Mouse (Mus musculus) bone marrow macrophage, adult 2 months (primary cell): ENCODE data around the gene Gm49380. TPM values are rescaled to one million over a fixed set of nuclear protein-coding genes. Genes with fewer than 3 reads are reported as not detected.
A peak's percentile ranks its signal among the peaks of the same experiment; 100 is the strongest.

ENCODE experiments used
- H3K27ac ChIP-seq: 2 replicates; pipeline ENCODE4 v1.5.1; 2012; ENCODE audit warnings: low read depth, low read length; ENCODE audit not compliant: insufficient read depth
- H3K4me1 ChIP-seq: 2 replicates; pipeline ENCODE4 v1.6.1; 2012; ENCODE audit warnings: low read length; ENCODE audit not compliant: control insufficient read depth, insufficient read depth
- H3K4me3 ChIP-seq: 2 replicates; pipeline ENCODE4 v1.5.1; 2012; ENCODE audit warnings: mild to moderate bottlenecking, low read length, moderate library complexity; ENCODE audit not compliant: insufficient read depth
- CTCF ChIP-seq: IDR thresholded peaks from 2 replicates; pipeline ENCODE4 v1.5.1; 2012; ENCODE audit warnings: low read depth, mild to moderate bottlenecking, low read length, moderate library complexity
- POLR2A ChIP-seq: IDR thresholded peaks from 2 replicates; pipeline ENCODE4 v1.6.1; 2012; ENCODE audit warnings: mild to moderate bottlenecking, low read depth, low read length, borderline replicate concordance
- polyA plus RNA-seq: library from polyadenylated mRNA; stranded (reverse); fragments of >200 nt; gene quantifications from 2 replicates; pipeline ENCODE4 v1.2.4, GENCODE M21; 2012; ENCODE audit not compliant: missing spikeins, insufficient read depth, insufficient read length

Gm49380 gene
- polyA plus RNA-seq, 1 experiment: not detected

DNA sequence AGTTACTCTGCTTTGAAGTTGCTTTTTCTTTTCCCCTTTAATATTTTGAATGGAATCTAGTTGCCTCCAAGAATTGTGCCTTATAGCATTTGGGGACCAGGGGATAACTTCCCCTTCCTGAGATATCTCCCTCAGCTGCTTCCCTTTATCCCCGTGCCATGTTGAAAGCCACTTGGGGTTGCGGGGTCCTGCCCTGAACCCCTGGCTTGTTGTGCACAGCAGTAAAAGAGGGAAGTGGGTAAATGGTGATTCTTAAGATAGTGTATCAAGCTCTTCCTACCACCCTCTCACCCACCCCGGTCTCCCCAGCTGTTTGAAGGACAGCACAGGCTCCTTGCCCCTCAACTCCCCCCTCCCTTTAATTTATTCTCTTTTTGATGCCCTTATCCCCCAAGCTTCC lies 18.6 kb downstream of the Gm49380 start:
- no peak overlapping the region for H3K4me3 ChIP-seq
- no peak overlapping the region for H3K27ac ChIP-seq
- H3K4me1 ChIP-seq: peaks cover 19% of the 10 kb centered on the region
- TF ChIP-seq CTCF (no peak), POLR2A (no peak)

DNA sequence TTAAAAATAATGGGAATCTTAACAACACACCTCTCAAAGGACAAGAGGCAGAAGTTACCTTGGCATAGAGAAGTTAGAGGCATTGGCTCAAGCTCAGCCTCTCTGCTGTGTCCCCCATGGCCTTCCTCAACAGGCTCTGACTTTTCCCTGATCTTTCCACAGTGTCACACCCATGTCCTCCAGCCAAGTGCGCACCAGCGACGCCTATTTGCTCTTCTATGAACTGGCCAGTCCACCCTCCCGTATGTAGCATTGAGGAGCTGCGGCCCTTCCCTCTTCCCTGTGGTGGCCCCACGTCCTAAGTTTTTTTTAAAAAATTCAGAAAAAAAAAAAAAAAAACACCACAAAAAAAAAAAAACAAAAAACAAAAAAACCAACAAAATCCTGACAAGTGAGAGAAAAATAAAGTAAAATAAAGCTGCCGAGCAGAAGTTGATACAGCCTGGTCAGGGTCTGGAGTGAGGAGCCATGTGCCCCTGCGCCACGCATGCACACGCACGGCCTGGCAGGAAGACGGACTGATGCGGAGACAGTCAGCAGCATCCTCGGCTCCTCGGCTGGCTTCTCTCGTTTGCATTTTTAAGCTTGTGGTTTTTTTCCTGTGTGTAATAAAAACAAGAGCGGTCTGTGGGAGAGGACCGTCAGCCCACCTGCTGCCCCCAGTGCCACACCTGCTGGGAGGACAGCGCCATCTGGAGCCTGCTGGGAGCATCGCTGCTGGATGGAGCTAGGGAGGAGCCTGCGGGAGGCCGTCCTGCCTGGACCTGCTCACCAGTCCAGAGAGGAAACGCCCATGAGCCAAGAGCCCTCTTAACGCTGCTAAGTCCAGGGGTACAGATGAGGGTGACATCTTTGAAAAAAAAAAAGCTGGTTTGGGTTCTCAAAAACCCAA lies 19.4 kb downstream of the Gm49380 start:
- TF ChIP-seq CTCF (peak; percentile 42), POLR2A (no peak)
- H3K4me3 ChIP-seq: no peak overlapping the region

DNA sequence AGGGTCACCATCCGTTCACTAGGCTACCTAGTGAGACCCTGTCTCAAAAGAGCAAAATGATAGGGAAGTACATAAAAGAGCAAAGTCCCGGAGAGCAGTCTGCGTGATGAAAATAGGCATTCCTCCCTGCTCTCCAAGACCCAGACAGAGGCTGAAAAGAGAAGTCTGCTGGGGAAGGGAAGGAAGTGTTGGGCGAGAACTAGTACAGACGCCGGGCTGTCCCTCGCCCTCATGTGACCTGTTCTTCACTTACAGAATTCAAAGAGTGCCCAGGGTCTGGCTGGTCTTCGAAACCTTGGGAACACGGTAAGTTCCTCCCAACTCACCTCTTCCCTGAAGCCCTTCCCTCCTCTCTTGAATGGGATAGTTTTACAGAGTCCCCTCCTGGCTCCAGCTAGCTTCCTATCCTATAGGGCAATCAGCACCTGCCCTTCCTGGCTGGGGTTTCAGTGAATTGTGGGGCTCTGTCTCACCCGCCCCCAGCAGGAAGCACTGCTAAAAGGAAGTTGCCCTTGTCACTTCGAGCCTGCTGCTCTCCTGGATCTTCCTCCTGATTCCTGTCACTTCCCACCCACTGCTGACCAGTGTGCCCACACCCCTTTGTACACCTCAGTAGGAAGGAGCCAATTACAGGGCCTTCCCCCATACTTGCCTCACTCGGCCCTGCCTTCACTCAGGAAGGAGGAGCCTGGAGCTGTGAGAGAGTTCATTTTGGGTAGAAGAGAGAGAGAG lies 24.3 kb downstream of the Gm49380 start:
- Histone ChIP-seq H3K4me3 (peak overlapping the region; percentile 49), H3K4me1 (peaks cover 24% of the 10 kb centered on the region), H3K27ac (peak overlapping the region; percentile 96)
- TF ChIP-seq POLR2A (no peak), CTCF (no peak)

More for the DNA sequence above, 19.4 kb downstream of the Gm49380 start:
- Histone ChIP-seq H3K4me1 (peaks cover 23% of the 10 kb centered on the region), H3K27ac (no peak overlapping the region)

GRCm38 (mm10) chr9:44087761-44088455 lies 25.4 kb downstream of the Gm49380 start:
- TF ChIP-seq POLR2A: no peak
- TF ChIP-seq CTCF: no peak
- peaks cover 31% of the 10 kb centered on the region for H3K4me1 ChIP-seq
- H3K27ac ChIP-seq: no peak overlapping the region
- peak overlapping the region; percentile 1; the same call in 1 of the 2 replicates for H3K4me3 ChIP-seq

GRCm38 (mm10) chr9:44086960-44087359 lies 26.3 kb downstream of the Gm49380 start:
- no peak overlapping the region for H3K27ac ChIP-seq
- no peak overlapping the region for H3K4me3 ChIP-seq
- TF ChIP-seq POLR2A: no peak
- TF ChIP-seq CTCF: no peak
- peaks cover 38% of the 10 kb centered on the region for H3K4me1 ChIP-seq

DNA sequence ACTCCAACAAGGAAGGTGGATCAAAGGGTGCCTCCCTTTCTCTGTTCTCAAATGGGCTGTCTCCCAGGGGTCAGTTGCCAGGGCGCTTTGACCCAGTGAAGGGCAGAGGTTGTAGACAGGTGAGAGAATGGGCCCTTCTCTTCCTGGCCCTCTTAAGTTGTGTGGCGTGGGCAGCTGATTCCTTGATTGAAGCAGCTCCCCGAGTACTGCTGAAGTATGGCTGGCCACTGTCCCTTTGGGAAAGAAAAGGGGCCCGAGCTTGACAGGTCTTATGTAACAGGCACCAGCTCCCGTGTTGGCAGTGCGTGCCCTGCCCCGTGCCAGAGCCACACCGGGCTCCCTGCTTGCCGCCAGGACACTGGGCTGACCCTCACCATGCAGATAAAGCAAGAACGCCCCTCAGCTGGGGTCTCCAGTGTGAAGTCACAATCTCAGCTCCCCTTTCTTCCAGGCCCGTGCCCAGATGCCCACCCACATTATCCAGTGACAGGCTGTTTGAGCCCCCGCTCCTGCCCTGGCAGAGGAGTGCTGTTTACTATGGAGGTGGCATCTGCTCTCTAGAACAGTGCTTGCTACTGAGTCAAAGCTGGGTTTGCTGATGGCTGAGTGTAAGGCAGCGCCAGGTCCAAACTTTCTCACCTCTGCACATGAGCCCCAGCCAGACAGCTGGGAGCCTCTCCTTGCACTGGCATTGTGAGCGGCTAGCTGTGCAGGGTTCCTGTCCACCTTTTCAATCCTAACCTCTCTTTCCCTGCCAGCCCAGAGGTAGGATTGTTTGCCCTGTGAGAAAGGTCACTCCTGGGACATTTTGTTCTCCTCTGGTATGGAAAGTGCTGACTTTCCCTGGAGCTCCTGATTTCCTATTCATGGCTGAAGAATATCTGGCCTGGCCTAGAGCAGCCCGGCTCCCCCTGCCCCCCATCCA lies 27.3 kb downstream of the Gm49380 start:
- TF ChIP-seq POLR2A (no peak), CTCF (no peak)
- Histone ChIP-seq H3K4me3 (no peak overlapping the region), H3K27ac (no peak overlapping the region), H3K4me1 (peaks cover 41% of the 10 kb centered on the region)

DNA sequence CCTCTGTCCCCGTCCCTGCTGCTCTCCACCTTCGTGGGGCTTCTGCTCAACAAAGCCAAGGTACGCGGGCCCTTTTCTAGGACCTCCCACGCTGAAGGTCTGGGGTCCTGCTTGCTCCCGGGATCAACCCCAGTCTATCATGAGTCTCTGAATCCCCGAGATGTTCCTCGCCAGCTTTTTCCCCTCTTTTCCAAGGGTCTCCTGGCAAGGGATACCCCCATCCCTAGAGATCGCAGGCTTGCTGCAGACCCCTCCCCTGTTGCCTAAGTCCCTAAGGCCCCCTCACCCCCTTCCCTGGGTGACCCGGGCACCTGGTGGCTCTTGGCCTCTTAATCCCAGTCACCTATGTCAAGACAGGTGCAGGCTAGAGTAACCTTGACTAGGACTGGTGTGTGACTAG lies 28.0 kb downstream of the Gm49380 start:
- Histone ChIP-seq H3K4me1 (peaks cover 40% of the 10 kb centered on the region), H3K27ac (no peak overlapping the region), H3K4me3 (peak overlapping the region; percentile 52)
- TF ChIP-seq POLR2A (no peak), CTCF (no peak)

- no peak; the same call in 1 of the 2 replicates for TF ChIP-seq POLR2A
- Histone ChIP-seq H3K27ac (no peak overlapping the region), H3K4me1 (peaks cover 36% of the 10 kb centered on the region), H3K4me3 (peak overlapping the region; percentile 61)
These were observed 28.6 kb downstream of the Gm49380 start for GRCm38 (mm10) chr9:44084659-44085229.
